In the genomic region with DNA sequence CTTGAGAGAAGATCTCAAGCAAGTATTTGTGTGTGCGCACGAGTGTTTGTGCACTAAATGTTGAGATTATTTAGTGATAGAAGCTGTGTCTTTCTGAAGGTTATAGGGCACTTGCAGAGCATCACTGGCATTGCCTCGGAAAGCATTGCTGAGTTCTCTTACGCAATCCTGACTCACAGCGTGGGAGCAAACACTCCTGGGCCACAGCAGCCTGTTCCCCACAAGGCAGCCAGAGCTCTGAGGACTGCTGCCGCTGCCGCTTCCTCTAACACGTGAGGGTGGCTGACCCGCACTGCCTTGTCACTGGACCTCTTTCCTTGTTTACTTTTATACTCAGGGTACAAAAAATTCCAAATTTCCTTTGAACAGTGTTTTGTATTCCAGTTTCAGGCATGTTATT, we compare ENCODE assay signal across 14 mouse cellular contexts. TPM values are rescaled to one million over a fixed set of nuclear protein-coding genes. Genes with fewer than 3 reads are reported as not detected.
DNase-seq lines count a peak whose midpoint lies in the region; ATAC-seq and TF ChIP-seq lines count a peak whose summit lies in the region.
"Had no signal": no experiment of that assay in that cellular context is flagged by ENCODE, and none has a peak within 500 bp of the region (broad histone marks: within the 10 kb centered on the region; RNA-seq: fewer than 3 reads in every experiment).

No protein-coding gene starts in this region.

- WGBS in heart, embryonic 11.5 days (ENCODE audit: insufficient replicate concordance), result 82% methylated on average over 9 of the region's 9 CpGs

- no peaks in the 10 kb centered on the region for H3K4me1 ChIP-seq in heart, embryonic 11.5 days (ENCODE audit: control insufficient read depth, insufficient read depth, low read length)
- H3K4me1 ChIP-seq: embryonic facial prominence, embryonic 12.5 days; intestine, embryonic 15.5 days; midbrain, embryonic 15.5 days had no signal

- H3K79me2 ChIP-seq in C2C12 (ENCODE audit: control insufficient read depth, insufficient read depth), result no peaks in the 10 kb centered on the region

- no peak overlapping the region for H3ac ChIP-seq in C2C12 (ENCODE audit: control insufficient read depth, insufficient read length, low read depth)

- H3K27ac ChIP-seq in heart, embryonic 11.5 days (ENCODE audit: low read depth, low read length), result no peak overlapping the region
- H3K27ac ChIP-seq: embryonic facial prominence, embryonic 12.5 days; intestine, embryonic 15.5 days; midbrain, embryonic 15.5 days had no signal

- H3K27me3 ChIP-seq in heart, embryonic 11.5 days (ENCODE audit: control insufficient read depth, insufficient read depth, low read length), result no peaks in the 10 kb centered on the region
- no peaks in the 10 kb centered on the region for H3K27me3 ChIP-seq in C2C12 (ENCODE audit: control insufficient read depth, insufficient read depth, insufficient read length)
- H3K27me3 ChIP-seq: embryonic facial prominence, embryonic 12.5 days; intestine, embryonic 15.5 days; midbrain, embryonic 15.5 days had no signal

- no peak overlapping the region for H3K9ac ChIP-seq in heart, embryonic 11.5 days (ENCODE audit: low read depth, low read length)
- H3K9ac ChIP-seq: embryonic facial prominence, embryonic 12.5 days; intestine, embryonic 15.5 days; midbrain, embryonic 15.5 days had no signal

- no peak overlapping the region for H3K4me2 ChIP-seq in heart, embryonic 11.5 days
- H3K4me2 ChIP-seq: embryonic facial prominence, embryonic 12.5 days; intestine, embryonic 15.5 days; midbrain, embryonic 15.5 days had no signal

- no peak overlapping the region for H3K4me3 ChIP-seq in heart, embryonic 11.5 days (ENCODE audit: low read depth, low read length)
- H3K4me3 ChIP-seq in C2C12 (ENCODE audit: insufficient read depth, poor library complexity, severe bottlenecking), result no peak overlapping the region
- H3K4me3 ChIP-seq: embryonic facial prominence, embryonic 12.5 days; intestine, embryonic 15.5 days; midbrain, embryonic 15.5 days had no signal

- no peaks in the 10 kb centered on the region for H3K9me3 ChIP-seq in heart, embryonic 11.5 days (replicated peaks; ENCODE audit: control insufficient read depth, low read length)
- H3K9me3 ChIP-seq: embryonic facial prominence, embryonic 12.5 days; intestine, embryonic 15.5 days; midbrain, embryonic 15.5 days had no signal

- peaks cover 19% of the 10 kb centered on the region for H3K36me3 ChIP-seq in heart, embryonic 11.5 days (ENCODE audit: control insufficient read depth, insufficient read depth, low read length)
- H3K36me3 ChIP-seq in C2C12 (ENCODE audit: control insufficient read depth, insufficient read depth), result peaks cover 53% of the 10 kb centered on the region

- no peak for ATAC-seq in heart, embryonic 11.5 days (replicated peaks; ENCODE audit: insufficient number of reproducible peaks, low FRiP score, low TSS enrichment)
- ATAC-seq: forebrain, embryonic 16.5 days; intestine, embryonic 15.5 days; midbrain, embryonic 15.5 days had no signal

- no peak for TF ChIP-seq CTCF in C2C12 (IDR thresholded peaks at IDR 0.05; ENCODE audit: control insufficient read depth, insufficient read depth, insufficient read length)

- intact Hi-C loops in left cerebral cortex, postnatal 36 days (cut with DNase I), result no loop called here

- no peaks in the 10 kb centered on the region for H3K79me3 ChIP-seq in C2C12 (ENCODE audit: low read depth)

- peak; percentile 32 to 40 for DNase-seq in heart, adult 9 months (ENCODE audit: low spot score in 2 of 2)
- peak; percentile 70 for DNase-seq in brain, adult 2 months (ENCODE audit: low read depth, low spot score)
- DNase-seq in lung, postnatal 36 days, result peak; percentile 76
- DNase-seq in yolk sac, embryonic 10.5 days (ENCODE audit: low spot score), result no peak
- no peak for DNase-seq in kidney, adult 9 months
- no peak for DNase-seq in left cerebral cortex, postnatal 36 days (ENCODE audit: low spot score in 2 of 2)
- DNase-seq: cerebellum, adult 11-12 months; thymus, adult 2 months had no signal

TF ChIP-seq in C2C12, 6 proteins besides CTCF, POLR2A, EP300 and RAD21:
- TF ChIP-seq CEBPB (IDR thresholded peaks at IDR 0.05; ENCODE audit: low read depth), result peak; percentile 92
- TF ChIP-seq MAX (IDR thresholded peaks at IDR 0.05), result no peak
TF ChIP-seq in C2C12: peak in this region for 1.

RNA-seq across cellular contexts. Expression of a gene that starts 8.4 kb away (rescaled TPM):
- 183 and 189 TPM in 2 replicates for polyA plus RNA-seq in heart, embryonic 11.5 days (2014; fragmentation: Nextera tagmentation; extraction: Ambion mirVana)
- 85.2 TPM for polyA plus RNA-seq in C2C12 (2012; fragmentation: generic; extraction: Trizol)
- 100 to 1,000 TPM in 1 of 2 experiments, 10 to 100 TPM in 1; 97.7 to 112 TPM for total RNA-seq in left cerebral cortex, postnatal 36 days (2021)

RNA-seq across cellular contexts. Expression of a gene that starts 8.5 kb away (rescaled TPM):
- polyA plus RNA-seq in heart, embryonic 11.5 days (2014; fragmentation: Nextera tagmentation; extraction: Ambion mirVana), result 1.1 TPM in 2 replicates
- polyA plus RNA-seq in C2C12 (2012; fragmentation: generic; extraction: Trizol), result 0.05 TPM
- under 1 TPM; 0.42 to 0.84 TPM for total RNA-seq in left cerebral cortex, postnatal 36 days (2021)

RNA-seq across cellular contexts. Expression of a gene that starts 14.8 kb away (rescaled TPM):
- 138 and 154 TPM in 2 replicates for polyA plus RNA-seq in heart, embryonic 11.5 days (2014; fragmentation: Nextera tagmentation; extraction: Ambion mirVana)
- 103 TPM for polyA plus RNA-seq in C2C12 (2012; fragmentation: generic; extraction: Trizol)
- total RNA-seq in left cerebral cortex, postnatal 36 days (2021), result 100 to 1,000 TPM; 206 to 237 TPM

RNA-seq across cellular contexts. Expression of a gene that starts 26.9 kb away (rescaled TPM):
- polyA plus RNA-seq in heart, embryonic 11.5 days (2014; fragmentation: Nextera tagmentation; extraction: Ambion mirVana), result 11.1 and 13.7 TPM in 2 replicates
- polyA plus RNA-seq in C2C12 (2012; fragmentation: generic; extraction: Trizol), result 0.49 TPM
- total RNA-seq in left cerebral cortex, postnatal 36 days (2021), result 1 to 10 TPM; 4.3 to 8.4 TPM

RNA-seq across cellular contexts. Expression of a gene that starts 28.7 kb away (rescaled TPM):
- polyA plus RNA-seq in heart, embryonic 11.5 days (2014; fragmentation: Nextera tagmentation; extraction: Ambion mirVana), result 104 and 105 TPM in 2 replicates
- 89.9 TPM for polyA plus RNA-seq in C2C12 (2012; fragmentation: generic; extraction: Trizol)
- total RNA-seq in left cerebral cortex, postnatal 36 days (2021), result 100 to 1,000 TPM; 114 to 133 TPM

Comparison
In these comparisons a context has a peak if more than half of its experiments do, and no peak if none do; other contexts are left out.
1. DNase-seq: peak in heart, adult 9 months (2 of 2), brain, adult 2 months (single experiment) and lung, postnatal 36 days (single experiment); none in yolk sac, embryonic 10.5 days (single experiment), kidney, adult 9 months (single experiment) and left cerebral cortex, postnatal 36 days (0 of 2).